Mouse (Mus musculus): Measurements from ENCODE around the gene Galnt11. TPM values are rescaled to one million over a fixed set of nuclear protein-coding genes. Genes with fewer than 3 reads are reported as not detected.
"Not testable (repeated sequence)": the region's sequence is repeated elsewhere in the genome, so short reads cannot be mapped to it uniquely, and the experiment has no call there.

The Galnt11 gene
- polyA plus RNA-seq, 1 experiment from 2014 or later = 37.7 TPM

DNA sequence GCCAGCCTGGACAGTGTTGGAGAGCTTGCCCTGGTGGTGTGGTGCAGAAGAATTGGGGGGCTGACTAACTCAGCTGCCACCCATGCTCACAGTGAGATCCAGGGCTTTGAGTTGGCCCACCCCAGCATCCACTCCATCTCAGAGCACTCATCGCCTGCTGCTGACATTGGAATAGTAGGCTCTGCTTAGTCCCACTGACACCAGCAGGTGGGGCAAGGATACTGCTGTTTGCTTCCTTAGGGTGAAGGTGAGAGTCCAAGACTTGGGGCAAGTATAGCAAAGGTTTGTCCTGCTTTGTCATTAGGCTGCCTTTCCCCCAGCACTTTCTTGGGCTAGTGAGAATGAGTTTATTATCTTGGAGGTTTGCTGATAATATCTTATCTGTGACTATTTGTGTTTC, 32.9 kb upstream of the Galnt11 start:
- H3K27me3 ChIP-seq (ENCODE audit: control insufficient read depth, insufficient read depth, low read length) = no peaks in the 10 kb centered on the region
- no peak overlapping the region for H3K4me2 ChIP-seq
- no peak overlapping the region for H3K4me3 ChIP-seq (ENCODE audit: low read depth, low read length)
- WGBS (ENCODE audit: insufficient replicate concordance) = 50% methylated on average over 1 of the region's 1 CpGs
- H3K4me1 ChIP-seq (ENCODE audit: control insufficient read depth, insufficient read depth, low read length) = no peaks in the 10 kb centered on the region
- H3K36me3 ChIP-seq (ENCODE audit: control insufficient read depth, insufficient read depth, low read length) = no peaks in the 10 kb centered on the region
- no peaks in the 10 kb centered on the region for H3K9me3 ChIP-seq (replicated peaks; ENCODE audit: control insufficient read depth, low read length)
- no peak for ATAC-seq (replicated peaks; ENCODE audit: insufficient number of reproducible peaks, low FRiP score, low TSS enrichment)
- no peak overlapping the region for H3K9ac ChIP-seq (ENCODE audit: low read depth, low read length)
- no peak overlapping the region for H3K27ac ChIP-seq (ENCODE audit: low read depth, low read length)

DNA sequence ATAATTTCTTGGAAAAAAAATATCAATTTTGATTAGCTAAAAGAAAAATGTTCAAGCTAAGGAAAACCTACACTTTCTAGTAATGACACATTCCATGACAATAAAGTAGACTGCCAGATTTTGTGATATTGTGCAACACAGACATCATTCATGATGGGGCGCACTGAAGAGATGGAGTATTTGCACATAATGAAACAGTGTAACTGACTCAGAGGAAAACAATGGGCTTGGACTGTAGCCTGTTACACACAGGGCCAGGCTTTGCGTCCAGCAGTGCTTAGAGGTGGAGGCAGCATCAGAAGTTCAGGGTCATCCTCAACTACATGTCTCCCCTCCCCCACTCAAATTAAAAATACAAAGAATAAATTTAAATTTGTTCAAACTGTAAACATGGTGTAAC, 31.2 kb upstream of the Galnt11 start:
- WGBS (ENCODE audit: insufficient replicate concordance) = 80% methylated on average over 2 of the region's 2 CpGs
- Histone ChIP-seq H3K27me3 (ENCODE audit: control insufficient read depth, insufficient read depth, low read length) (no peaks in the 10 kb centered on the region), H3K4me1 (ENCODE audit: control insufficient read depth, insufficient read depth, low read length) (no peaks in the 10 kb centered on the region), H3K4me3 (ENCODE audit: low read depth, low read length) (no peak overlapping the region), H3K9ac (ENCODE audit: low read depth, low read length) (no peak overlapping the region), H3K9me3 (replicated peaks; ENCODE audit: control insufficient read depth, low read length) (no peaks in the 10 kb centered on the region), H3K36me3 (ENCODE audit: control insufficient read depth, insufficient read depth, low read length) (no peaks in the 10 kb centered on the region), H3K27ac (ENCODE audit: low read depth, low read length) (no peak overlapping the region), H3K4me2 (no peak overlapping the region)
- no peak for ATAC-seq (replicated peaks; ENCODE audit: insufficient number of reproducible peaks, low FRiP score, low TSS enrichment)

DNA sequence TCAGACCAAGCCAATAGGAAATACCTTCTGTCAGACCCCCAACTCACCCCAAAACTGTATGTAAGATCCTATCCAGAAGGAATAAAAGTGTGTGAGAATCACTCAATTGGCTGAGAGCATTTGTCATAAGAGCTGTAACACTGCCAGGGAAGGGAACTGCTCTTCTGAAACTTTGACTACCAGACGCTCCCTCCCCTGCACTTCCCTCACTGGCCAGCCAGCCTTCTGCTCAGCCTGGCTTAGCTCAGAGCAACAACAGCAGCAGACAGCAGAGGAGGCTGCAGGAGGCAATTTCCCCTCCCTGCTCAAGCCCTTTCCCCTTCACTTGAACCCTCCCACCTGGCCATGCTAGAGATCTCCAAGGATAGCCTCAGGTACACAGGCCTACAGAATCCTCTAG, 9.8 kb upstream of the Galnt11 start:
- Histone ChIP-seq H3K27ac (ENCODE audit: low read depth, low read length) (no peak overlapping the region), H3K36me3 (ENCODE audit: control insufficient read depth, insufficient read depth, low read length) (no peaks in the 10 kb centered on the region), H3K9ac (ENCODE audit: low read depth, low read length) (no peak overlapping the region), H3K9me3 (replicated peaks; ENCODE audit: control insufficient read depth, low read length) (no peaks in the 10 kb centered on the region), H3K4me1 (ENCODE audit: control insufficient read depth, insufficient read depth, low read length) (no peaks in the 10 kb centered on the region), H3K4me2 (no peak overlapping the region), H3K27me3 (ENCODE audit: control insufficient read depth, insufficient read depth, low read length) (no peaks in the 10 kb centered on the region), H3K4me3 (ENCODE audit: low read depth, low read length) (no peak overlapping the region)
- ATAC-seq (replicated peaks; ENCODE audit: insufficient number of reproducible peaks, low FRiP score, low TSS enrichment) = no peak
- 56% methylated on average over 1 of the region's 1 CpGs for WGBS (ENCODE audit: insufficient replicate concordance)

DNA sequence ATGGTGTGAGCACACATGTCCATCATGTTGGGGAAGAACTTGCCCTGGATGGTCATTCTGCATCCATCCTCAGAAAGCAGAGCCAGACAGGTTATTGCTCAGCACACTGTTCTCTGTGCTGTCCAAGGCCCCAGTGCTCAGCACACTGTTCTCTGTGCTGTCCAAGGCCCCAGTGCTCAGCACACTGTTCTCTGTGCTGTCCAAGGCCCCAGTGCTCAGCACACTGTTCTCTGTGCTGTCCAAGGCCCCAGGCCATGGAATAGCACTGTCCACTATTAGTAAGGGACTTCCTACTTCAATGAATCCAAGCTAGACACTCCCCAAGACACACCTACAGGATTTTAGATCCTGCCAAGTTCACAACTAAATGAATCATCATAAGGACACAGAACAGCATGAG, 8.5 kb upstream of the Galnt11 start:
- not testable (repeated sequence) for H3K4me2 ChIP-seq; H3K27me3 ChIP-seq (ENCODE audit: control insufficient read depth, insufficient read depth, low read length); H3K9ac ChIP-seq (ENCODE audit: low read depth, low read length); ATAC-seq (replicated peaks; ENCODE audit: insufficient number of reproducible peaks, low FRiP score, low TSS enrichment); H3K9me3 ChIP-seq (replicated peaks; ENCODE audit: control insufficient read depth, low read length); H3K4me1 ChIP-seq (ENCODE audit: control insufficient read depth, insufficient read depth, low read length); H3K36me3 ChIP-seq (ENCODE audit: control insufficient read depth, insufficient read depth, low read length); H3K27ac ChIP-seq (ENCODE audit: low read depth, low read length); H3K4me3 ChIP-seq (ENCODE audit: low read depth, low read length)

DNA sequence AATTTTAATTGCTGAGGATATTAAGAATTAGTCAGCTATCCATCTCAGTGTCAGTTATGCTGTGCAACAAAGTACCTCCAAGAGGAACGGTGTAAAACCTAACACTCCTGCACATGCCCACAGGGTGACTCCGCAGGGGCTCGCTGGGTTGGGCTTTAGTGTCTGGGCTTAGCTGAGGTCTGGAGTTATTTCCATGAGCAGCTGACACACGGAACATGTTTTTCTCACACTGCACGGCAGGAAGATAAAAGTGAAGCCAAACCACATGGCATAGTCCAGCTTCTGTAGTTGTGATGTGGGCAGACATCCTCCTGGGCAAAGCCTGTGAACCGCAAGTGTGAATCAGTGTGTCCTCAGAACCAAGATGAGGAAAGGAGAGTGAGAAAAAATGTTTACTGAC, 6.7 kb upstream of the Galnt11 start:
- no peak overlapping the region for H3K27ac ChIP-seq (ENCODE audit: low read depth, low read length)
- no peak overlapping the region for H3K4me3 ChIP-seq (ENCODE audit: low read depth, low read length)
- H3K27me3 ChIP-seq (ENCODE audit: control insufficient read depth, insufficient read depth, low read length) = no peaks in the 10 kb centered on the region
- H3K4me1 ChIP-seq (ENCODE audit: control insufficient read depth, insufficient read depth, low read length) = no peaks in the 10 kb centered on the region
- 76% methylated on average over 6 of the region's 6 CpGs for WGBS (ENCODE audit: insufficient replicate concordance)
- no peaks in the 10 kb centered on the region for H3K36me3 ChIP-seq (ENCODE audit: control insufficient read depth, insufficient read depth, low read length)
- H3K9me3 ChIP-seq (replicated peaks; ENCODE audit: control insufficient read depth, low read length) = no peaks in the 10 kb centered on the region
- H3K4me2 ChIP-seq = no peak overlapping the region
- no peak for ATAC-seq (replicated peaks; ENCODE audit: insufficient number of reproducible peaks, low FRiP score, low TSS enrichment)
- no peak overlapping the region for H3K9ac ChIP-seq (ENCODE audit: low read depth, low read length)

DNA sequence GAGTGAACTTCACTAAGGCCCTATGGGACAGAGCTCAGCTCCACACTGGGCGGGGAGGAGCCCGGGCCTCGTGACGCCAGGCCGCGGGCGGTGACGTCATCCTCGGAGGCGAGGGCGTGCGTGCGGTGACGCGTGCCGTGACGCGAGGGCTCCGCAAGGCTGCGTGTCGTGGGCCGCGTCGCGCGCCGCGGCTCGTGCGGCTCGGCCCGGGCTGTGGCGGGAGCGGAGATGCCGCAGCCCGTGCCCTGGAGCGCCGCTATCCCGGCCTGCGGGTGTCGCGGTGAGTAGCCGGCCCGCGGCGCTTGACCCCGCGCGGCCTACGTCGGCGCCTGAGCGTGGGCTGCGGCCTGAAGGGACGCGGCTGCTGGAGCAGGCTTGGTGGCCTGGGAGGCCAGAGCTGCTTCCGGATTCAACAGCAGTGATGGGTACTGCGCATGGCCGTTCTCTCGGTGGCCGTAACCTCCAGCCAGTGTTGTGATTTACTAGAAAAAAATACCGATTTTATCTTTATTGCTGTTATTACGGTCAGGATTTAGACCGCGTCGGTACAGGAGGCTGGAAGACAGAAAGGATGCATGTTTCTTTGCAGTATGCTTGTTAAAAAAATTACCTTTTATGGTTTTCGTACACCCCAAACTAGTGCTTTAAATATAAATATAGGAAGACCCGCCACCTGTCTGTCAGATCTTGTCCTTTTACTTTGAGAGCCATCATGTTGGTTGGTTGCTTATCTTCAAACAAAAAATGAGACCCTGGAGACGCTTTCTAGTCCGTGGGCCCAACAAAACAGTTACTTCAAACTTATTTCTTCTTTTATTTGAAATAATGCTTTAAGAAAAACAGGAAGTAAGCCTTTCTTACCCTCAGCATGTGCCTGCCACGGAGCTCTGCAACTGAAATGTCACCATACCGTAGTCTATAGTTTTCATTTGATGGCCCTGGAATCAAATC, 1.3 kb downstream of the Galnt11 start, which contains the start of gene E130116L18Rik:
Gene E130116L18Rik, minus strand, starts transcription at position 402 of the 951 bp plus-strand sequence.
- 4% methylated on average over 72 of the region's 72 CpGs for WGBS (ENCODE audit: insufficient replicate concordance)
- H3K4me1 ChIP-seq (ENCODE audit: control insufficient read depth, insufficient read depth, low read length) = peaks cover 5% of the 10 kb centered on the region; the same call in 1 of the 2 replicates

DNA sequence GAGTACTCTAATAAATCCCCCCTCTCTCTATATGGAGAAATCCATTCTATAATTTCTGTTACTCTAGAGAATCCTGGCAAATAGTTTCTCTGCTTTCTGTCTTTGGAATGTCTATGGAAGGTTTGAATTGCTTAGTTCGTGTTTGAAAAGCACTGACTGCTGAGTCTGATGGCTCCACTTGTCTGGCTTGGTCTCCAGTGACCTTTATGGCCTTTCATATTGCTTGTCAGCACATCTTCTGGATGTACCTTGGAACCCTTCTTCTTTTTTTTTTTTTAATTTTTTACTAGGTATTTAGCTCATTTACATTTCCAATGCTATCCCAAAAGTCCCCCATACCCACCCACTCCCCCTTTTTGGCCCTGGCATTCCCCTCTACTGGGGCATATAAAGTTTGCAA, 2.7 kb downstream of the Galnt11 start:
- not testable (repeated sequence) for H3K4me3 ChIP-seq (ENCODE audit: low read depth, low read length); H3K4me1 ChIP-seq (ENCODE audit: control insufficient read depth, insufficient read depth, low read length); H3K9ac ChIP-seq (ENCODE audit: low read depth, low read length); ATAC-seq (replicated peaks; ENCODE audit: insufficient number of reproducible peaks, low FRiP score, low TSS enrichment); H3K36me3 ChIP-seq (ENCODE audit: control insufficient read depth, insufficient read depth, low read length); H3K4me2 ChIP-seq; H3K27me3 ChIP-seq (ENCODE audit: control insufficient read depth, insufficient read depth, low read length); H3K9me3 ChIP-seq (replicated peaks; ENCODE audit: control insufficient read depth, low read length); H3K27ac ChIP-seq (ENCODE audit: low read depth, low read length)
- WGBS (ENCODE audit: insufficient replicate concordance) = 88% methylated on average over 1 of the region's 1 CpGs

More for the DNA sequence above, 1.3 kb downstream of the Galnt11 start, which contains the start of gene E130116L18Rik:
- no peaks in the 10 kb centered on the region for H3K27me3 ChIP-seq (ENCODE audit: control insufficient read depth, insufficient read depth, low read length)
- ATAC-seq (replicated peaks; ENCODE audit: insufficient number of reproducible peaks, low FRiP score, low TSS enrichment) = peak; percentile 90
- peak within 1 kb of the TSS; percentile 73 for H3K4me3 ChIP-seq (ENCODE audit: low read depth, low read length)
- peak within 1 kb of the TSS; percentile 54 for H3K27ac ChIP-seq (ENCODE audit: low read depth, low read length)
- H3K9me3 ChIP-seq (replicated peaks; ENCODE audit: control insufficient read depth, low read length) = no peaks in the 10 kb centered on the region
- H3K4me2 ChIP-seq = peak within 1 kb of the TSS; percentile 62
- H3K9ac ChIP-seq (ENCODE audit: low read depth, low read length) = peak within 1 kb of the TSS; percentile 81
- no peaks in the 10 kb centered on the region for H3K36me3 ChIP-seq (ENCODE audit: control insufficient read depth, insufficient read depth, low read length)

DNA sequence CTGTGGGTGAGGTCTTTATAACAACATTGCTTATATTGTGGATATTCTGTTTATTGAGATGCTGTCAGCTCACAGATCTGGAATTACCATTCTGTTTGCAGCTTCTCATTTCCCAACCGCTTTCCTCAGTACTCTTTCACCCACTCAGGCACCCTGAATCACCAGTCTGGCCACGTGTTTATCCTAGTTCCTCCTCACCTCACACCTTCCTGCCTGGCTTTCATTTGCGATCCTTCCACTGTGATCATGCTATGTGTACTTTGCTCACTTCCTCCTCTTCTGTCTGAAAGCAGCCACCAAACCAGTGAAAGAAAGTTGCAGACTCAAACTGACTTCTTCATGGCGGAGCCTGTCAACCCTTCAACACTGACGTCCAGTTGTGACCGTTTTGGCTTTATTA, 21.4 kb downstream of the Galnt11 start:
- H3K4me1 ChIP-seq (ENCODE audit: control insufficient read depth, insufficient read depth, low read length) = no peaks in the 10 kb centered on the region
- 89% methylated on average over 6 of the region's 6 CpGs for whole genome bisulfite sequencing (ENCODE audit: insufficient replicate concordance)
- no peak for ATAC-seq (replicated peaks; ENCODE audit: insufficient number of reproducible peaks, low FRiP score, low TSS enrichment)

More for the DNA sequence above, 21.4 kb downstream of the Galnt11 start:
- Histone ChIP-seq H3K36me3 (ENCODE audit: control insufficient read depth, insufficient read depth, low read length) (peaks cover 3% of the 10 kb centered on the region; the same call in 1 of the 2 replicates), H3K9me3 (replicated peaks; ENCODE audit: control insufficient read depth, low read length) (no peaks in the 10 kb centered on the region), H3K4me2 (no peak overlapping the region), H3K27ac (ENCODE audit: low read depth, low read length) (no peak overlapping the region), H3K4me3 (ENCODE audit: low read depth, low read length) (no peak overlapping the region), H3K9ac (ENCODE audit: low read depth, low read length) (no peak overlapping the region), H3K27me3 (ENCODE audit: control insufficient read depth, insufficient read depth, low read length) (no peaks in the 10 kb centered on the region)
